Mouse (Mus musculus): ENCODE measurements at regions not wholly inside any gene's neighbourhood (a gene's known extent, or its start where the extent isn't known, plus 50 kb on each side); places are given as distances from the start of the nearest gene placed in this dataset.
A peak's percentile ranks its signal among the peaks of the same experiment; 100 is the strongest.

GRCm38 (mm10) chr3:67661529-67661928 is 79.0 kb downstream of the Mfsd1 start:
- no peak for DNase-seq (ENCODE audit: inconsistent age in 2 of 2, low spot score in 1 of 2)

GRCm38 (mm10) chr3:67709322-67709721 is 126.8 kb downstream of the Mfsd1 start:
- no peak for DNase-seq (ENCODE audit: inconsistent age in 2 of 2, low spot score in 1 of 2)

- no peak for DNase-seq (ENCODE audit: inconsistent age in 2 of 2, low spot score in 1 of 2)
These were observed 129.2 kb downstream of the Mfsd1 start for GRCm38 (mm10) chr3:67711716-67712115.

GRCm38 (mm10) chr3:67731921-67732320 is 149.4 kb downstream of the Mfsd1 start:
- peak in 1 of 2 experiments; percentile 5 for DNase-seq (ENCODE audit: inconsistent age in 2 of 2, low spot score in 1 of 2)

- DNase-seq (ENCODE audit: inconsistent age in 2 of 2, low spot score in 1 of 2) = peak in 1 of 2 experiments; percentile 9
These were observed 150.3 kb downstream of the Mfsd1 start for GRCm38 (mm10) chr3:67732858-67733257.

GRCm38 (mm10) chr3:67754256-67754655 is 137.8 kb upstream of the Iqcj start:
- DNase-seq (ENCODE audit: inconsistent age in 2 of 2, low spot score in 1 of 2) = no peak

- no peak for DNase-seq (ENCODE audit: inconsistent age in 2 of 2, low spot score in 1 of 2)
These were observed 123.4 kb upstream of the Iqcj start for GRCm38 (mm10) chr3:67768603-67769002.

- DNase-seq (ENCODE audit: inconsistent age in 2 of 2, low spot score in 1 of 2) = no peak
These were observed 118.6 kb upstream of the Iqcj start for GRCm38 (mm10) chr3:67773403-67773802.

GRCm38 (mm10) chr3:67782177-67782576 is 109.8 kb upstream of the Iqcj start:
- DNase-seq (ENCODE audit: inconsistent age in 2 of 2, low spot score in 1 of 2) = no peak

GRCm38 (mm10) chr3:67806847-67807601 is 85.0 kb upstream of the Iqcj start:
- no peak for DNase-seq (ENCODE audit: inconsistent age in 2 of 2, low spot score in 1 of 2)

GRCm38 (mm10) chr3:67828156-67828555 is 63.9 kb upstream of the Iqcj start:
- DNase-seq (ENCODE audit: inconsistent age in 2 of 2, low spot score in 1 of 2) = no peak

- no peak for DNase-seq (ENCODE audit: inconsistent age in 2 of 2, low spot score in 1 of 2)
These were observed 58.9 kb upstream of the Iqcj start for GRCm38 (mm10) chr3:67833041-67833663.
